Mouse (Mus musculus) embryonic facial prominence, embryonic 14.5 days (tissue): ENCODE results near the gene Pappa. TPM values are rescaled to one million over a fixed set of nuclear protein-coding genes. Genes with fewer than 3 reads are reported as not detected.
A peak's percentile ranks its signal among the peaks of the same experiment; 100 is the strongest.

Experiments used
- ATAC-seq: fragments of 200-750 bp; cut with Nextera tagmentation; 2 replicates; pipeline ENCODE4 v1.8.0; 2017; ENCODE audit warnings: low read depth, moderate number of reproducible peaks, moderate TSS enrichment
- DNase-seq: peaks from one replicate; pipeline ENCODE4 v3.0.0-alpha.2; 2015; ENCODE audit warnings: low spot score
- H3K27ac ChIP-seq: fragments of 300-500 bp; sonication (generic); replicated peaks from 2 replicates; pipeline ENCODE4 v1.5.1; 2014; ENCODE audit warnings: low read depth, mild to moderate bottlenecking, low read length, moderate library complexity
- H3K27me3 ChIP-seq: fragments of 300-500 bp; sonication (generic); replicated peaks from 2 replicates; pipeline ENCODE4 v1.6.1; 2014; ENCODE audit warnings: low read length; ENCODE audit not compliant: control insufficient read depth, insufficient read depth
- H3K36me3 ChIP-seq: fragments of 300-500 bp; sonication (generic); 2 replicates; pipeline ENCODE4 v1.6.1; 2014; ENCODE audit warnings: low read length, mixed read lengths; ENCODE audit not compliant: control insufficient read depth, insufficient read depth
- H3K4me1 ChIP-seq: fragments of 300-500 bp; sonication (generic); 2 replicates; pipeline ENCODE4 v1.6.1; 2014; ENCODE audit warnings: antibody characterized with exemption, low read length; ENCODE audit not compliant: control insufficient read depth, insufficient read depth
- H3K4me2 ChIP-seq: fragments of 300-500 bp; sonication (generic); 2 replicates; pipeline ENCODE4 v1.6.1; 2014; ENCODE audit warnings: low read depth, mild to moderate bottlenecking, low read length, moderate library complexity, mixed read lengths
- H3K4me3 ChIP-seq: fragments of 300-500 bp; sonication (generic); 2 replicates; pipeline ENCODE4 v1.5.1; 2014; ENCODE audit warnings: low read depth, mild to moderate bottlenecking, low read length
- H3K9ac ChIP-seq: fragments of 300-500 bp; sonication (generic); 2 replicates; pipeline ENCODE4 v1.6.1; 2014; ENCODE audit warnings: low read depth, mild to moderate bottlenecking, low read length, moderate library complexity, mixed read lengths
- H3K9me3 ChIP-seq: fragments of 300-500 bp; sonication (generic); 2 replicates; pipeline ENCODE4 v1.6.1; 2016; ENCODE audit warnings: low read length; ENCODE audit not compliant: control insufficient read depth
- WGBS: fragments of 180-500 bp; shearing (Covaris S2); extraction: QIAGEN DNeasy Blood & Tissue Kit; methylation state at CpG from one replicate; pipeline ENCODE4 v1.1.7; 2014; 5-methylcytosine and 5-hydroxymethylcytosine counted together
- polyA plus RNA-seq: library from polyadenylated mRNA; unstranded; fragments of >200 nt; fragmentation: Nextera tagmentation; extraction: Ambion mirVana; gene quantifications from 2 replicates; pipeline ENCODE4 v1.2.1, GENCODE M21; 2014

The Pappa gene
- polyA plus RNA-seq, 1 experiment from 2014 or later, result 1.8 TPM

DNA sequence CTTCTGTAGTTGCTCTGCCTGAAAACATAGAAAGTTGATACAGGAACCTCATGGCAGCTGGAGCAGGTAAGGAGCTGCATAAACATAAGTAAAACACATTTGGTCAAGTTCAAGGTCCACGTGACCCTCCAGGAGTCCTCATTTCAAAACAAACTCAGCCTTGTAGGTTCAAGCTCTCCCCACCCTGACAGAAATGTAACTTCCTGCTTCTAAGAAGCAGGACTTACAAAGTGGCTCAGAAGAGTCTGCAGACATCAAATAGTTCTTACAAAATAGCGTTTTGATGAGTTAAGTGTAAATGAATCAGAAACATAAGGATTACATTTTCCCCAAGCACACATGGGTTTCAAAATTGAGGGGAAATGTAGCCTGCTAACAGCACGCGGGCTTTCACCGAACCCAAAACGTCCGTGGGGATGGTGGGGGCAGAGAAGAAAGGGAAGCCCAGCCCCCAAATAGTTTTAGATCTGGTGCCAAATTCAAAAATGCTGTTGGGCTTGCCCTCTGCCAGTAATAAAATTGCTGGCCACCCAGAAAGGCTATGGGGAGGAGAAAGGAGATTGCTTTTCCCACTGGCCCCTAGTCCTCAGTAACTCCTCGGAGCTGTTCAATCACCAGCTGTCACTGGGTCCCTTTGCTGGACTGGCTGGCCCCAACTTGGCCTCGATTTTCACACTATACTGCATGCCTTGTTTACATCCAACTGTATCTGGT lies 93.8 kb downstream of the Pappa start:
- Histone ChIP-seq H3K4me1 (peaks cover 14% of the 10 kb centered on the region), H3K4me2 (peak overlapping the region; percentile 42; the same call in 1 of the 2 replicates), H3K36me3 (no peaks in the 10 kb centered on the region), H3K27ac (peak overlapping the region; percentile 48; the same call in 1 of the 2 replicates), H3K4me3 (no peak overlapping the region), H3K9ac (peak overlapping the region; percentile 34; the same call in 1 of the 2 replicates), H3K27me3 (no peaks in the 10 kb centered on the region), H3K9me3 (no peaks in the 10 kb centered on the region)
- 12% methylated on average over 9 of the region's 9 CpGs for WGBS
- DNase-seq (peak; percentile 67), ATAC-seq (peak; percentile 55; the same call in 1 of the 2 replicates)

DNA sequence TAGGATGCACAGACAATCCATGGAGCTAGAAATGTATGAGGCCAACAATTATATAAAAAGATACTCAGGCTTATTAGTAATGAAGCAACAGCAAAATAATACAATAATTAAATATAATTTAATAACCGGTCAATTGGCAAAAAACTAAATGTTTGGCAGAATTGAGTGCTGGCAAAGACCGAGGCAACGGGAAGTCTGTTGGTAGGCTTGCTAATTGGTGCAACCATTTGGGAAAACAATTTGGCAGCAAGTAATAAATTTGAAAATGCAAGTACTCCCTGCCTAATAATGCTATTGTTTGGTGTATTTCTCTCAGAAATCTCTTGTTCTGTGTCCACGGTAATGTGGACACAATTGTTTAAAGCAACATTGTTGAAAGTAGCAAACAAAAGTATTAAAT lies 99.9 kb downstream of the Pappa start:
- Histone ChIP-seq H3K36me3 (no peaks in the 10 kb centered on the region), H3K27ac (no peak overlapping the region), H3K9ac (no peak overlapping the region), H3K27me3 (no peaks in the 10 kb centered on the region), H3K4me2 (no peak overlapping the region), H3K4me3 (no peak overlapping the region), H3K9me3 (no peaks in the 10 kb centered on the region), H3K4me1 (no peaks in the 10 kb centered on the region)
- DNase-seq (no peak), ATAC-seq (no peak)
- 84% methylated on average over 4 of the region's 4 CpGs for WGBS

DNA sequence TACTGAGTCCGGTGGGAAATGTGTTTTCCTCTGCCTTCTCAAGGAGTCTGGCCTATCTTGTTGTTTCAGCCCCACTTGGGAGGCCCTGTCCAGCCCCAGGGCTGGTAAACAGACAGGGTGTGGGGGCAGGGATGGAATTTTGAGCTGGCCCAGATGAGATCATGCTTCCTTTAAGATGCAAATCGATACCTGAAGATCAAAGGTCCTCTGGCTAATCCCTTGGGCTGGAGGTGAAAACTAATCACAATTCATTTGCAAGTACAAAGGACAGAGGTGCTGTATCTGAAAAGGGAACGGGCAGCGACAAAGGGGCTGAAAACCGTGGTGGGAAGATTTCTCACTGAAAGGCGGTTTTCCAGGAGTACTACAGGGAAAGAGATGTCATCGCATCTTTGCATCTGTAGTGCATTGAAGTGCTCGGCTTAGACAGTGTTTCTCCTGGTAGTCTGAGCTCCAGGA lies 114.6 kb downstream of the Pappa start:
- H3K4me3 ChIP-seq, result no peak overlapping the region
- no peaks in the 10 kb centered on the region for H3K36me3 ChIP-seq
- H3K4me1 ChIP-seq, result peaks cover 6% of the 10 kb centered on the region
- no peak overlapping the region for H3K4me2 ChIP-seq
- no peaks in the 10 kb centered on the region for H3K9me3 ChIP-seq
- no peaks in the 10 kb centered on the region for H3K27me3 ChIP-seq
- ATAC-seq (peak; percentile 65; the same call in 1 of the 2 replicates), DNase-seq (no peak)
- H3K27ac ChIP-seq, result no peak overlapping the region
- H3K9ac ChIP-seq, result no peak overlapping the region
- WGBS, result 10% methylated on average over 8 of the region's 8 CpGs

DNA sequence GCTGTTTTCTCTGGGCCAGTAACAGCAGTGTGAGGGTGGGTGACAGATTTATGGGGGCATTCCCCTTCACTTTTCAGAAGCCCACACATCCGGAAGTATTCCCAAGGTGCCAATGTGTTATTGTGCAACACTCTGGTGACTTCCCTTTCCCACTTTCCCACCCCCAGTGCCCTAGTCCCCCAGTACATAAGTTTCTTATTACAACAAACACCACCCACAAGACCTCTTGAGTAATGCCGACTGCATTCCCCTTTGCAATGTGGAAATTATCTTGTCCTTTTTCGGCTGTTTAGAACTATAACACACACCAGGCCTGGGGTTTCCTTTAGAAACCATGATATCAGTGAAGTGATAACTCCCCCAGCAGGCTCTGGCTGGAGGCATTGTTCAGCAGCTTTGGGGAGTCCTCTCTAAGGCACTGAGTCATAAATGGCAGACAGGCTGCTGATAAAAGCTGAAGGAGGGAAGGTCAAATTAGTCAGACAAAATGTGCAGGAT lies 118.5 kb downstream of the Pappa start:
- peaks cover 6% of the 10 kb centered on the region for H3K4me1 ChIP-seq
- WGBS, result 16% methylated on average over 3 of the region's 3 CpGs
- no peaks in the 10 kb centered on the region for H3K36me3 ChIP-seq
- H3K4me2 ChIP-seq, result no peak overlapping the region
- no peak overlapping the region for H3K4me3 ChIP-seq
- H3K9ac ChIP-seq, result no peak overlapping the region
- no peaks in the 10 kb centered on the region for H3K9me3 ChIP-seq
- ATAC-seq, result no peak
- DNase-seq, result peak; percentile 17
- H3K27ac ChIP-seq, result no peak overlapping the region
- no peaks in the 10 kb centered on the region for H3K27me3 ChIP-seq

DNA sequence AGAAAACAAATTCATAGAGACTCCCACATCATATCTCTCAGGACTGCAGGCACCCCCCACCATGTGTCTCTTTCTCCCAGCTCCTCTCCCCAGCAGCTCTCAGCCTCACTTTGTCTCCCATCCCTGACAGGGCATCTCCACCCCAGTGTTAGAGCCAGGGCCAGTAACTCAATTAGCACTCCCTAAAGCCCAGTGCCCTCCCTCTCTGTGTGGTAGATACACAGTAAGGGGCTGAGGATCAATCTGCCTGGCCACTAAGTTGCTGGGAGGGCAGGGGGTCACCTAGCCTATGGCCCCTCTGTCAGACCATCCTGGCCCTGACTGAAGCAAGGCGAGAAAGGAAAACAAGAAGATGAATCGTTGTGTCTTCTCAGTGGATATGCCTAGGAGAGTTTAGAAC lies 119.3 kb downstream of the Pappa start:
- H3K27me3 ChIP-seq, result no peaks in the 10 kb centered on the region
- DNase-seq (no peak), ATAC-seq (no peak)
- H3K9me3 ChIP-seq, result no peaks in the 10 kb centered on the region
- no peak overlapping the region for H3K4me3 ChIP-seq
- no peak overlapping the region for H3K9ac ChIP-seq
- peaks cover 5% of the 10 kb centered on the region for H3K4me1 ChIP-seq
- no peaks in the 10 kb centered on the region for H3K36me3 ChIP-seq
- H3K27ac ChIP-seq, result no peak overlapping the region
- no peak overlapping the region for H3K4me2 ChIP-seq
- WGBS, result 34% methylated on average over 2 of the region's 2 CpGs

DNA sequence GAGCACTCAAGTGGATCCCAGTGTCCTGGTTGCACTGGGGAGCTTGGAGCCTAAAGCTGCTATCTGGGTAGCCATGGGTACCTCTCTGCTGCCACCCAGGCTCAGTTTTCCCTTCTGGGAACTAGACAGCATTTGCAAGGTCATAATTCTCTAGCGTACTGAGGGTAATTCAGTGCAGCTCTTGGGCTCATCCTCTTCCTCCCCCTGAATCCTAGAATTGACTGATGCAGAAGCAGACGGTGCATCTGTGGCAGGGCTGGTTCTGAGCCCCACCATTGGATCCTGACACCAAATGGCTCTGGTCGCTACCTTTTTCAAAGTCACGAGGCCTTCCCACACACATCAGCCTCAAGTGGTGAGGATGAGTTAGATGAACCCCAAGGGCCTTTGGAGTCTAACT lies 121.0 kb downstream of the Pappa start:
- Histone ChIP-seq H3K36me3 (no peaks in the 10 kb centered on the region), H3K9ac (no peak overlapping the region), H3K4me2 (no peak overlapping the region), H3K4me1 (no peaks in the 10 kb centered on the region), H3K9me3 (no peaks in the 10 kb centered on the region), H3K27me3 (no peaks in the 10 kb centered on the region), H3K4me3 (no peak overlapping the region), H3K27ac (no peak overlapping the region)
- WGBS, result 41% methylated on average over 4 of the region's 4 CpGs
- no peak for DNase-seq
- ATAC-seq, result no peak

DNA sequence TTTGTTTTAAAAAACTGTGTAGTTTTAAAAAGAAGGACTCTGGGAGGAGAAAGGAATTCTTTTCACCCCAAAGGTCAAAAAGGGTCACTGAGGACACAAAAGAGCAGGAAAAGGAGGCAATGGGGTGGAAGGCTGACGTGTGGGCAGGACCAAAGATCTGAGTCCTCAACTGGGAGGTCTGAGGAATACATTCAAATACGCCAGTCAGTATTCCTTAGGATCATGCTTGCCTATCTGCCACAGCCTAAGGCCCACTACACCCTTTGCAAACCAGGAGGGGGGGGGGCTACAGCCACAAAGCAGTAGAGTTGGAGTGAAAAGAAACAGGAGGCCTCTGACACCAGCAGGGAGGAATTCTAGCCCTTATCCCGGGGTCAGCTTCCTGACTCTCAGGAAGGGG lies 121.5 kb downstream of the Pappa start:
- DNase-seq (no peak), ATAC-seq (no peak)
- no peak overlapping the region for H3K4me2 ChIP-seq

DNA sequence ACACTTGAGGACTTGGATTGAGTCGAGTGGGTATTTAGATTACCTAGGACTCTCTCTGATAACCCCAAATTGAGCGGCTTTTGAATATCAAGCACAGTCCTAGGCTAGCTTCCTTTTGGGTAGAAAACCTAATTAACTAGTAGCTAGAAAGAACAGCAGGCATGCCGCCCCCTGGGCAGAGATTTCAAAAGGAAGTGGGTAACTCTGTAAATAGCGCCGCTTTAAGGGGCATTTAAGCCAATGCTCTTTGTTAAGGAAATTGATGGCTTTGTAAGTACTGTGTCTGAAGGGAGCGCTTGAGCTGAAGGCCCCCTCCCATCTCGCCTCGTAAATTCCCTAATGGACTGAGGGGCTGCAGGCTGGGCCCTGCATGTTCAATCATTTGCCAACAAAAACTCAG lies 128.2 kb downstream of the Pappa start:
- H3K9me3 ChIP-seq, result no peaks in the 10 kb centered on the region
- H3K4me1 ChIP-seq, result no peaks in the 10 kb centered on the region
- no peaks in the 10 kb centered on the region for H3K27me3 ChIP-seq
- 12% methylated on average over 8 of the region's 8 CpGs for WGBS
- H3K4me2 ChIP-seq, result no peak overlapping the region
- DNase-seq (no peak), ATAC-seq (no peak)
- no peak overlapping the region for H3K9ac ChIP-seq
- no peak overlapping the region for H3K27ac ChIP-seq
- H3K36me3 ChIP-seq, result no peaks in the 10 kb centered on the region
- H3K4me3 ChIP-seq, result no peak overlapping the region

More for the DNA sequence above, 121.5 kb downstream of the Pappa start:
- 46% methylated on average over 3 of the region's 3 CpGs for WGBS
- no peak overlapping the region for H3K27ac ChIP-seq
- no peaks in the 10 kb centered on the region for H3K36me3 ChIP-seq
- H3K9me3 ChIP-seq, result no peaks in the 10 kb centered on the region
- H3K27me3 ChIP-seq, result no peaks in the 10 kb centered on the region
- H3K9ac ChIP-seq, result no peak overlapping the region
- H3K4me3 ChIP-seq, result no peak overlapping the region
- H3K4me1 ChIP-seq, result no peaks in the 10 kb centered on the region

DNA sequence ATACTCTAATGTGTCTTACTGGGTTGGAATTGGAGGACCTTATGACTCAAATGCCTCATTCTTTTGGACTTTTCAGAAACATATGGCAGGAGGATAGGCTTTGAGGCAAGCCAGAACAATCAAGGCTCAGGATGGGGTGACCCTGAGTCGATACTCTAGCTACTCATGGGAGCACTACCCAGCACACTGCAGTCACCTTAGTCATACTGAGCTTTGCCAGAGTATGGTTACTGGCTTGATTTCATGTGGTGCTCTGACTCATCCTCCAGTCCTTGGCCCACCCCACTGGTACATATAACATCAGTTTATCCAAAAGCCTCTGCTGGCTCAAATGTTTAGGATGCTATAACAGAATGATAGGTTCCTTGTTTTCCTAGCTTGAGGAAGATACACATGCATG lies 130.1 kb downstream of the Pappa start:
- WGBS, result 72% methylated on average over 1 of the region's 1 CpGs

More for the DNA sequence above, 130.1 kb downstream of the Pappa start:
- Histone ChIP-seq H3K4me2 (no peak overlapping the region), H3K9ac (no peak overlapping the region), H3K4me1 (no peaks in the 10 kb centered on the region), H3K27ac (no peak overlapping the region), H3K36me3 (no peaks in the 10 kb centered on the region), H3K27me3 (no peaks in the 10 kb centered on the region), H3K9me3 (no peaks in the 10 kb centered on the region), H3K4me3 (no peak overlapping the region)
- ATAC-seq, result no peak
- DNase-seq, result no peak
